Mouse (Mus musculus) C2C12 (cell line): Measurements from ENCODE around the gene Znhit2.

Experiments used
- CEBPB ChIP-seq: IDR thresholded peaks from one replicate; pipeline ENCODE4 v1.6.1; 2011; ENCODE audit warnings: low read depth, mild to moderate bottlenecking, control low read depth, moderate library complexity
- CTCF ChIP-seq: IDR thresholded peaks from one replicate; pipeline ENCODE4 v1.5.1; 2011; ENCODE audit not compliant: control insufficient read depth, insufficient read depth, insufficient read length
- MYOD1 ChIP-seq: IDR thresholded peaks from one replicate; pipeline ENCODE4 v1.6.1; 2011; ENCODE audit warnings: low read depth; ENCODE audit not compliant: control insufficient read depth, insufficient read length
- MYOG ChIP-seq: IDR thresholded peaks from one replicate; pipeline ENCODE4 v1.6.1; 2011; ENCODE audit not compliant: control insufficient read depth, insufficient read length; ENCODE audit errors: extremely low read depth
- USF1 ChIP-seq: IDR thresholded peaks from one replicate; pipeline ENCODE4 v1.6.1; 2011; ENCODE audit warnings: low read depth, mild to moderate bottlenecking, control low read depth, moderate library complexity

DNA sequence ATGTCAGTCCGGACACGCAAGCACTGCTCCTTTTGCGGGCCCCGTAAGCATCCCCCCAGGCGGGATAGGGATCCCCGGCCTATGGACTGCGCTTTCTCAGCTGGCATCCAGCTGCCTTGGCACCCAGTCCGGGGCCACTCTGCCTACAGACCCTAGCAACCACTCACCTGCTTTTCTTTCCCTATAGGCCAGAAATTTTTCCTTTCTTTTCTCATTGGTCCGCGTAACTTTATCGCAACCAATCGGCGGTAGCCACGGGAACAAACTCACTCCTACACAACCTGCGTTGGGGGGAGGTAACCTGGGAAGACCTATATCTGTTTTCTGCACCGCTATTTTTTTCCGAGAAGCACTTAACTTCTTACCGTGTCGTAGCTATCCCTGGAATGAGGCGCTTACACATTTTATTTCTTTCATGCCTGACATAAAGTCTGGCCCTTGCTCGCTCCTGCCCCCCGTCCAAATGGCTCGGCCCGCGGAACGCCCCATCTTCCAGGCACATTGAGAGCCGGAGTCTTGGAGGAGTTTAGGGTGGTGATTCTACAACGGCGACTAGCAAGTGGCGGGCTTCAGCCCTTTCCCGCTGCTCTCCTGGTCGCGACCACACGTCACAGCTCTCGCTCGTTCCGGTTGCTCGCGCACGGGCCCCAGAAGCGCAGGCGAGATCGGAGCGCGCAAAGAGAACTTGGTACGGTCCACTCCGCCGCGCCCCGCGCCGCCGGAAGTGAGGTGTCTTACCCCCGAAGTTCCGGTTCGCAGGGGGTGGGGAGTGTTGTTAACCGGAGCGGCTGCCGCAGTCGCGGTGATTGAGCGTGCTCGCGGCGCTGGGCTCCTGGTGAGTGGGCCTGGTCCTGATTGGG, 14.5 kb upstream of the Znhit2 start, which contains the start of gene Syvn1:
- TF ChIP-seq CTCF (no peak), MYOD1 (no peak), CEBPB (no peak), MYOG (no peak), USF1 (no peak)
